Mouse (Mus musculus) heart, postnatal 10 days (tissue): ENCODE measurements around the gene Nrxn1. TPM values are rescaled to one million over a fixed set of nuclear protein-coding genes. Genes with fewer than 3 reads are reported as not detected.

Source experiments
- DNase-seq, 2 experiments: peaks; one replicate each; pipeline ENCODE4 v3.0.0; 2021
- intact Hi-C: fragments of 180-260 bp; cut with DNase I; formaldehyde crosslinking; loops from one replicate; pipeline ENCODE4 v1.15.1; 2025
- total RNA-seq, 2 experiments: library from RNA; stranded (reverse); gene quantifications; 2 replicates each; pipeline ENCODE4 v1.2.3; 2021

Nrxn1 gene
- total RNA-seq, 2 experiments from 2014 or later, result 0.84 to 2.2 TPM

DNA sequence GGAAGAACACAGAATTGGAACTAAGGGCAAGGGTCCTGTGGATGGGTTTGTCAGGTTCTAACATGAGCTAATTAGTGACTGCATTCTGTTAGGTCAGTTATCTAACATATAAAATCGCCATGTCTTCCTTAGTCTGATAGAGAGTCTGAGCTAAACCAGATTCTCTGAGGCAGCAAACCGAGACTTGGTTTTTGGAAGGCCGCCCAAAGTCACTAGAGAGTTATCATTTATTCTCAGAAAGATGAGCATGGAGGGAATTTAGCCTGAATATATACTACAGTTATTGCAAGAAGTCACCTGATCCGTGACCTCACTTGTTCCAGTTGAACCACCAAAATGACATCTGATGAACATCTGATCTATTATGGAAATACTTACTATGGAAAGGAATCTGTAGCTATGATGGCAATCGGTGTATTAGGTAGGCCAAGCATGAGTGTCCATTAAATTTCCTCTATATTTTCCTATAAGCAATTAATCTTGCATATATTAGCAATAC lies 397.7 kb downstream of the Nrxn1 start:
- intact Hi-C loops, result no loop called here
- DNase-seq, result no peak

DNA sequence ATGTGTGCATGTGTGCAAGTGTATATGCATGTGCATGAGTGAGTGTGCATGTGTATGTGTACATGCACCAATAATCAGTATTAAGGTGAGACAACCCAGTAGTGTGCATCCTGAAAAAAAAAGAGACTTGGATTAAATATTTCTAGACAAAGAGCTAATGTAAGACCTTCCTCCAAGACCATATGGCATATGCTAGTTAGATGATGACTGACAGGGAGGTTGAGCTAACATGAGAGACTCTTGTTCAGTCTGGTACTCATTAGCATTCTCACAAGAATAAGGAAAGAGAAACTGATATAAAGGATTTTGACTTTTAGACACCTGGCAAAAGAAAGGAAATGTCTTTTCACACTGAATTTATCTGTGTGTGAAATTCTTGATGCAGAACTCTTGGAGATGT lies 408.7 kb downstream of the Nrxn1 start:
- intact Hi-C loops, result no loop called here
- DNase-seq, result no peak

DNA sequence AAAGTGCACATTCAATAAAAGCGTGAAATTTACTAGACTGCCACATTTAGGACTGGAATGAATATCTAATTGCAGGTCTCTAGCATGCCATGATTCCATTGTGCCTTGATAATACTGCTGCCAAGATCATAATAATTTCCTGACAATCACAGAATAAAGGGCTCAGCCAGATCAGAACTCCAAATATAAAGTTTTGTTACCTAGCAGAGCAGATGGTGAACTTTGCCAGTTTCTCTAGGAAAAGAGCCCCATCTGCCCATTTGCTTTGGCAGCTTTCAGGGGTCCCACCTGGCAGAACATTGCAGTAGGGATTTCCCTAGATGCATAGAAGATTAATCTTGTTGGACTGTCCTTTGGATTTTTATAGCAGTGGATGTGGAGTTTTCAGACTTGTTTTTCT lies 411.9 kb downstream of the Nrxn1 start:
- intact Hi-C loops, result no loop called here

GRCm38 (mm10) chr17:90676676-90677075 lies 416.2 kb downstream of the Nrxn1 start:
- DNase-seq, result peak in 1 of 2 experiments; percentile 18
- intact Hi-C loops, result no loop called here

More for the DNA sequence above, 411.9 kb downstream of the Nrxn1 start:
- DNase-seq, result no peak

GRCm38 (mm10) chr17:90662318-90662717 lies 430.6 kb downstream of the Nrxn1 start:
- intact Hi-C loops, result no loop called here
- no peak for DNase-seq

- no peak for DNase-seq
- intact Hi-C loops, result no loop called here
Observed at GRCm38 (mm10) chr17:90654506-90654905, 438.4 kb downstream of the Nrxn1 start.

- DNase-seq, result no peak
- intact Hi-C loops, result no loop called here
Observed at GRCm38 (mm10) chr17:90653347-90653746, 439.5 kb downstream of the Nrxn1 start.

DNA sequence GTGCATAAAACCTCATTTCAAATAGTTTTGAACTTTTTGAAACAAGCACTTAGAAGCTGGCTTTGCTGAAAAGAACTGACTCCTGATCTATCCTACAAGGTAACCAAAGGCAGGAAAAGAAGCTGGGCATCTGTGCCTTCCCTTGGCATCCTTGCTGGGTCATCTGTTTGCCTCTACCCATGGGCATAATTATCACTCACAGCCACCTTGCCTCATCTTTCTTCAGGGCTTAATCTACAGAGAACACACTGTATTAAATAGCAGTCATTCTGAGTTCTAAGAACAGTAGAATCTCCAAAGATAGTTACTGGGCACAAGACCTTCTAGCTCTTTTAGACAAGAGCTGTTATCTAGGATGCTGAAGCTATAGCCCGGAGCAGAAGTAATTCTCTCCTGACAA lies 442.6 kb downstream of the Nrxn1 start:
- intact Hi-C loops, result no loop called here
- no peak for DNase-seq

GRCm38 (mm10) chr17:90638970-90639524 lies 453.8 kb downstream of the Nrxn1 start:
- DNase-seq, result no peak
- intact Hi-C loops, result no loop called here

- intact Hi-C loops, result no loop called here
- no peak for DNase-seq
Observed at GRCm38 (mm10) chr17:90638183-90638727, 454.6 kb downstream of the Nrxn1 start.

GRCm38 (mm10) chr17:90631371-90631770 lies 461.5 kb downstream of the Nrxn1 start:
- intact Hi-C loops, result no loop called here
- no peak for DNase-seq

DNA sequence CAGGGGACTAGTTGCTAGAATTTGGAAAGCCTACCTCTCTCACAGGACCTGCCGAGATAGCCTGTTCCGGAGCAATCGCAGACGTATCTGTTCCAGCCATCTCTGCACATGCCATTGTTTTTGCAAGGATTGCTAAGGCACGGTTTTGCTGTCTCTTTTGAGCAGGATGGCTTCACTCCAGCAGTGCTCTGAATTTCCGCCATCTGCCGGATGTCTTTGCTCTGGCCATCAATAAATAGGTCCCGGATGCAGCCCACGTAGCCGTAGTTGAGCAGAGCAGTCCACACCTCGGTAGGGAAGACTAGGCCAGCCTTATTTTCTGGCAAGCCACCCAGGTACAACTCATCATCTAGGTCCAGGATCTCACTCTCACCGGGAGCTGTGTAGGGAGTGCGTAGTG lies 463.0 kb downstream of the Nrxn1 start:
- peak; percentile 21 to 31 for DNase-seq
- intact Hi-C loops, result loop anchor here (10.0 kb wide), 1 partner anchor 145 kb away; no protein-coding TSS in a partner anchor

DNA sequence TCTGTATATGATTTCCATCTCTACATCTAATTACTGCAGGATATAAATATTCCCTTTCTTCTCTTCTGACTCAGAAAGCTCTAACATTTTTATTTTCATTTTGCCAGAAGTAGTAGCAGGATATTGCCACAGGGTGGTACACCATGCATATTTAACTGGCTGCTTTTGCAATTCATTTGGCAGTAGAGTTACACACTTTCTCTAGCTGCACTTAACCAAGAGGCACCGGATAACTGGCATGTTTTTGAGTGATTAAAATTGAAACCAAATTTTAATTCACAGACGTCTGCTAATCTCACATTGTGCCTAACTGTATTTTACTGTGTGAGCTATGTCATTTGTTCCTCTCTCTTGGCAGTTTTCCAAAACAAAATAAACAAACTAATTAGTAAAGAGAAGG lies 464.4 kb downstream of the Nrxn1 start:
- intact Hi-C loops, result loop anchor here (10.0 kb wide), 1 partner anchor 146 kb away; no protein-coding TSS in a partner anchor
- DNase-seq, result peak; percentile 19 to 25

- DNase-seq, result no peak
- intact Hi-C loops, result loop anchor here (10.0 kb wide), 1 partner anchor 147 kb away; no protein-coding TSS in a partner anchor
Observed at GRCm38 (mm10) chr17:90628004-90628403, 464.9 kb downstream of the Nrxn1 start.

DNA sequence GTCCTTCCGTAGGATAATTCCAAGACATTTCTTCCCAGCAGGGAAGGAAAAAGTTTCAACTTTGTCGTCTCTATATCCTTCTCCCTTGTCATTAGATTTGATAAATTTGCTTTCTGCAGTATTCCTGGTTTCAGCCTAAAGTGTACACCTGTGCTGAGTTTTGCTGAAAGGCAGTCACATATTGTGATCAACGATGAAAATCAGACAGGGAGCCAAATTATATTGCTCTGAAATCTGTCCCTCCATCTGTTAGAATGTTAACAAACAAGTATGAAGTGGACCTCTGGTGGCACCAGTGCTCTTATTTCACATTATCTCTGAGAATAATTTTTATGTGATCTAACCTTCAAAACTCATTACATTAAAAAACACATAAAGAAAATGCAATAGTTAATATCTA lies 465.5 kb downstream of the Nrxn1 start:
- DNase-seq, result no peak
- intact Hi-C loops, result loop anchor here (10.0 kb wide), 1 partner anchor 147 kb away; no protein-coding TSS in a partner anchor

DNA sequence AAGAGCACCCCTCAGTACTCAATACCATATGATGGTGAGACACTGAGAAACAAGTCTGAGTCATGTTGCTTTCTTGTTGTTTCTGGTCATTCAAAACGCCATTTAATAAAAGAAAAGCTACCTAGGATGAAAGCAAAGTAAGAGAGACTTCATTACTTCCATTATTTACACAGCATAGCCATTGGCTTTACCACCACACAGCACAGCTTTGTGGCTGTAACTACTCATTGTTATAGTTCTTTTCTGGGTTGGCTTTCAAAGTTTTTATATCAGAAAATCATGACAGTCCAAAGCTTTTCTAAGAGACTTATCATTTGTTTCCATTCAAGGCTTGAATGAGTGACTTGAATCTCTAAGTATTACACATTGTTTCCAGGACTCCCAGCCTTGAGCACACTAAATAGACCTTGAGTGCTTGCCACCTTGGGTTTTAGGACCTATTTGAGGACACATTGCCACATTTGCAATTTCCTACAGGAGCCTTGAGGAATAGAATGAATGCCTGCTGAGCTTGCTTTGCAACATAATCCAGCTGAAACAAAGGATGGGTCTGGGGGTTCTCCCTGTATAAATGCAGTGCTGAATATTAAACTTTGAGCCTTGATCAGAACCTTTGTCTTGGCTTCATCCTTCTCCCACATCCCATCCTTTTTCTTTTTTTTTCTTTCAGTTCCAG lies 468.1 kb downstream of the Nrxn1 start:
- intact Hi-C loops, result loop anchor here (10.0 kb wide), 1 partner anchor 150 kb away; no protein-coding TSS in a partner anchor
- DNase-seq, result no peak

- intact Hi-C loops, result loop anchor here (10.0 kb wide), 1 partner anchor 153 kb away; no protein-coding TSS in a partner anchor
- no peak for DNase-seq
Observed at GRCm38 (mm10) chr17:90621828-90622227, 471.0 kb downstream of the Nrxn1 start.

GRCm38 (mm10) chr17:90615019-90615418 lies 477.9 kb downstream of the Nrxn1 start:
- intact Hi-C loops, result no loop called here

GRCm38 (mm10) chr17:90607427-90607806 lies 485.5 kb downstream of the Nrxn1 start:
- DNase-seq, result no peak
- intact Hi-C loops, result no loop called here

More at GRCm38 (mm10) chr17:90615019-90615418, 477.9 kb downstream of the Nrxn1 start:
- no peak for DNase-seq

GRCm38 (mm10) chr17:90606718-90607426 lies 486.0 kb downstream of the Nrxn1 start:
- peak; percentile 52 to 62 for DNase-seq

More at GRCm38 (mm10) chr17:90606718-90607426, 486.0 kb downstream of the Nrxn1 start:
- intact Hi-C loops, result no loop called here
